Comparison of ENCODE assay signal across 8 mouse cellular contexts in the genomic region with DNA sequence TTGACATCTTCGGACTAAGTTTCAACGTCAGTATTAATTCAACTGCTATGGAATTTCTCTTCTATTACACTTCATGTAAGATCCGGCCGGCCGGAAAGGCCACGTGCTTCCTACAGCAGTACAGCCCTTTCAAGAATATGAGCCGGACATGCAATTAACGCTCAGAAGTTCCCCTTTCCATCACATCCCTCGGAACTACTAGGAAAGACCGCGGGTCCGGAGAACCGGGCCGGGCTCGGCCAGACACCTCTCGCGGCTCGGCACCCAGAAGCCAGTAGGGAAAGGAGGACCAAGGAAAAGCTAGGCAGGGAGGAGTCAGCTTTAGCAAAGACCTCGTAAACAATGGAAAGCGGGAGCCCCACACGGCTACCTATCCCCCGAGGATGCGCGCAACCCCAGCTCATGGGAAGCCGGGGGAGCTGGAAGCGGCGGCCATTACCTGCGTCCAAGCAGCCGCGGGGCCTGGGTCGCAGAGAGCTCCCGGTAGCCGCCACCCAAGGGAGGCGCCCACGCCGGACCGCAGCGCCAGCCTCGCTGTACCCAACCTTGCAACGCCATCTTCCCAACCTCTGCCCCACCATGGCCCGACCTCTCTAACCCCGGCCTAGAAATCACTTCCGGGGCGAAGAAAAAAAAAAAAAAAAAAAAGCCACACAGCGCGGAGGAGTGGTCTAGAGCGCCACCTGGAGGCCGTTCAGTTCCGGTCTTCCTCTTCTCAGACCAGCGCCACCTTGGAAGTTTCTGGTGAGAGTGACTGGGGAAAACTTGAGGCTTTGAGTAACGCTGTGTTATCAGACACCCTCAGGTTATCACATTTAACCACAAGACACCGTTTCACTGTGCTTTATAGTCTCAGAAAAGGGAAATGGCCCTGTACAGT. TPM values are rescaled to one million over a fixed set of nuclear protein-coding genes. Genes with fewer than 3 reads are reported as not detected.
DNase-seq lines count a peak whose midpoint lies in the region; ATAC-seq and TF ChIP-seq lines count a peak whose summit lies in the region.

A gene (minus strand): TSS at position 618 of the 880 bp plus-strand sequence.

- peaks cover 17% of the 10 kb centered on the region for H3K4me1 ChIP-seq in hindbrain, postnatal 0 days (ENCODE audit: insufficient read depth, low read length)
- peaks cover 49% of the 10 kb centered on the region for H3K4me1 ChIP-seq in megakaryocyte, embryonic 14.5 days

- no peaks in the 10 kb centered on the region for H3K27me3 ChIP-seq in hindbrain, postnatal 0 days (ENCODE audit: insufficient read depth, low read length)
- H3K27me3 ChIP-seq in megakaryocyte, embryonic 14.5 days (replicated peaks): no peaks in the 10 kb centered on the region

- peak within 1 kb of the TSS; percentile 75 for H3K9ac ChIP-seq in hindbrain, postnatal 0 days (replicated peaks; ENCODE audit: low read length)

- DNase-seq in ZHBTc4 (ENCODE audit: low read depth, low spot score): peak; percentile 93
- DNase-seq in gastrocnemius, adult 2 months: peak; percentile 88
- DNase-seq in hindbrain, postnatal 0 days (ENCODE audit: low spot score): peak; percentile 94
- DNase-seq in left cerebral cortex, adult 2 months (ENCODE audit: extremely low spot score in 1 of 2, low spot score in 2 of 2): peak; percentile 76 to 79
- DNase-seq in right cerebral cortex, postnatal 10 days (ENCODE audit: low spot score in 2 of 2): peak; percentile 85 to 91
- DNase-seq in urinary bladder, postnatal 25 days (ENCODE audit: low spot score): peak; percentile 77

- H3K27ac ChIP-seq in gastrocnemius, adult 2 months: peak within 1 kb of the TSS; percentile 94
- peak within 1 kb of the TSS; percentile 72 for H3K27ac ChIP-seq in hindbrain, postnatal 0 days
- peak within 1 kb of the TSS; percentile 64 for H3K27ac ChIP-seq in left cerebral cortex, adult 2 months

- peak; percentile 89 for TF ChIP-seq CTCF in gastrocnemius, adult 2 months (IDR thresholded peaks at IDR 0.05)
- peak; percentile 97 for TF ChIP-seq CTCF in hindbrain, postnatal 0 days (IDR thresholded peaks at IDR 0.05; ENCODE audit: low read depth)
- peak; percentile 81 for TF ChIP-seq CTCF in left cerebral cortex, adult 2 months (IDR thresholded peaks at IDR 0.05)

- H3K9me3 ChIP-seq in hindbrain, postnatal 0 days (ENCODE audit: low read length): no peaks in the 10 kb centered on the region
- no peaks in the 10 kb centered on the region for H3K9me3 ChIP-seq in megakaryocyte, embryonic 14.5 days

- peak; percentile 91 for ATAC-seq in common myeloid progenitor, adult 5-6 weeks (replicated peaks; ENCODE audit: low read depth, poor library complexity, severe bottlenecking)
- ATAC-seq in hindbrain, postnatal 0 days: peak; percentile 96

- intact Hi-C loops in gastrocnemius, adult 2 months (cut with DNase I): loop anchor here (1.0 to 10.0 kb wide), 2 partner anchors 89 to 577 kb away; no protein-coding TSS in a partner anchor
- intact Hi-C loops in left cerebral cortex, adult 2 months (cut with DNase I): loop anchor here (1.0 to 10.0 kb wide), 3 partner anchors 89 to 580 kb away; no protein-coding TSS in a partner anchor

- peak within 1 kb of the TSS; percentile 97 for H3K4me3 ChIP-seq in gastrocnemius, adult 2 months
- peak within 1 kb of the TSS; percentile 77 for H3K4me3 ChIP-seq in hindbrain, postnatal 0 days (ENCODE audit: low read length)
- peak within 1 kb of the TSS; percentile 81 for H3K4me3 ChIP-seq in left cerebral cortex, adult 2 months
- peak within 1 kb of the TSS; percentile 96 for H3K4me3 ChIP-seq in megakaryocyte, embryonic 14.5 days (replicated peaks)

- H3K36me3 ChIP-seq in hindbrain, postnatal 0 days (ENCODE audit: insufficient read depth, low read length): peaks cover 3% of the 10 kb centered on the region
- peaks cover 20% of the 10 kb centered on the region for H3K36me3 ChIP-seq in megakaryocyte, embryonic 14.5 days (replicated peaks; ENCODE audit: low read length)

- WGBS in hindbrain, postnatal 0 days: under 1% methylated on average over 49 of the region's 52 CpGs

- H3K4me2 ChIP-seq in hindbrain, postnatal 0 days (ENCODE audit: low read depth, low read length): peak within 1 kb of the TSS; percentile 68

RNA-seq across cellular contexts. Expression of the gene that starts here (rescaled TPM):
- total RNA-seq in common myeloid progenitor, adult 5-6 weeks (2017): 139 and 205 TPM in 2 replicates
- 10 to 100 TPM; 60.9 to 69.8 TPM for total RNA-seq in gastrocnemius, adult 2 months (2021)
- 78.2 and 110 TPM in 2 replicates for total RNA-seq in hindbrain, postnatal 0 days (2014; rRNA removed)
- 86.9 and 90.1 TPM in 2 replicates for polyA plus RNA-seq in hindbrain, postnatal 0 days (2015; fragmentation: Nextera tagmentation; extraction: Ambion mirVana)
- 10 to 100 TPM; 53.2 to 59.2 TPM for total RNA-seq in left cerebral cortex, adult 2 months (2021)
- polyA plus RNA-seq in megakaryocyte, embryonic 14.5 days (2012; ENCODE audit: insufficient read depth, low replicate concordance): 30.1 and 165 TPM in 2 replicates

Comparison
In these comparisons a context has a peak if more than half of its experiments do, and no peak if none do; other contexts are left out.
1. Peak in every context shown above with its lines: DNase-seq, ATAC-seq, H3K4me3 ChIP-seq and H3K27ac ChIP-seq.